Comparison of ENCODE assay signal across 8 mouse cellular contexts in genomic region chr5:45278571-45278970, GRCm38 (mm10).
DNase-seq lines count a peak whose midpoint lies in the region; ATAC-seq and TF ChIP-seq lines count a peak whose summit lies in the region.

No protein-coding gene starts in this region.

- peak overlapping the region; percentile 52 for H3K4me3 ChIP-seq in lung, adult 2 months (replicated peaks; ENCODE audit: extremely low read depth, low read depth, low read length)

- WGBS in lung, adult 2 months = 2% methylated on average over 9 of the region's 9 CpGs

- no peak for TF ChIP-seq POLR2A in lung, adult 2 months (IDR thresholded peaks at IDR 0.05; ENCODE audit: borderline replicate concordance, extremely low read depth, low read depth, low read length)

- peak; percentile 39 for TF ChIP-seq CTCF in Patski (IDR thresholded peaks at IDR 0.05)
- TF ChIP-seq CTCF in lung, adult 2 months (IDR thresholded peaks at IDR 0.05; ENCODE audit: insufficient read depth, low read length) = peak; percentile 75

- in situ Hi-C loops in Patski (cut with MboI; ENCODE audit: low pct_unique_long_range_greater_than_20kb) = loop anchor here (10.0 kb wide), 1 partner anchor 974 kb away; no protein-coding TSS in a partner anchor

- peaks cover 14% of the 10 kb centered on the region for H3K27me3 ChIP-seq in Patski

- no peaks in the 10 kb centered on the region for H3K4me1 ChIP-seq in lung, adult 2 months (ENCODE audit: control insufficient read depth, insufficient read depth, low read length)

- CTCF ChIA-PET in Patski (lab: Charles Lee) = no interaction called here

- DNase-seq in Patski (ENCODE audit: low read depth, low spot score) = no peak
- peak; percentile 25 for DNase-seq in cerebellum, adult 9-10 months
- DNase-seq in frontal cortex, adult 2 months (ENCODE audit: extremely low spot score in 1 of 2, low spot score in 1 of 2) = peak; percentile 72 to 98
- DNase-seq in layer of hippocampus, adult 8-10 months (ENCODE audit: low spot score in 2 of 2) = peak; percentile 78 to 87
- peak; percentile 53 for DNase-seq in lung, adult 2 months
- DNase-seq in ovary, postnatal 36 days (ENCODE audit: low spot score) = peak; percentile 51

- ATAC-seq in Patski = no peak
- peak; percentile 81 to 89 for ATAC-seq in hematopoietic stem cell, adult 5-6 weeks (replicated peaks in 1 of 2; ENCODE audit: insufficient read depth in 1 of 2, low FRiP score in 2 of 2, low TSS enrichment in 1 of 2, low read depth in 1 of 2, poor library complexity in 2 of 2, severe bottlenecking in 2 of 2)
- no peak for ATAC-seq in erythroblast, adult 5-6 weeks (replicated peaks; ENCODE audit: low FRiP score, poor library complexity, severe bottlenecking)

- POLR2A ChIA-PET in Patski (lab: Charles Lee) = no interaction called here

Comparison
In these comparisons a context has a peak if more than half of its experiments do, and no peak if none do; other contexts are left out.
1. ATAC-seq: peak in hematopoietic stem cell, adult 5-6 weeks (2 of 2); none in Patski (single experiment) and erythroblast, adult 5-6 weeks (single experiment).